Mouse (Mus musculus) E14TG2a.4 (cell line): Measurements from ENCODE around the gene Ttc1.

Experiments
- H3K27me3 ChIP-seq: 2 replicates; pipeline ENCODE4 v1.6.1; 2014; ENCODE audit warnings: low read length, control low read depth; ENCODE audit not compliant: insufficient read depth
- H3K36me3 ChIP-seq: 2 replicates; pipeline ENCODE4 v1.6.1; 2014; ENCODE audit warnings: low read length, control low read depth; ENCODE audit not compliant: insufficient read depth
- H3K4me1 ChIP-seq: replicated peaks from 2 replicates; pipeline ENCODE4 v1.6.1; 2014; ENCODE audit warnings: low read depth, low read length, control low read depth
- H3K4me3 ChIP-seq: replicated peaks from 2 replicates; pipeline ENCODE4 v1.5.1; 2014; ENCODE audit warnings: mild to moderate bottlenecking, low read length
- H3K9me3 ChIP-seq: 2 replicates; pipeline ENCODE4 v1.6.1; 2014; ENCODE audit warnings: low read length, control low read depth
- CTCF ChIP-seq: conservative IDR thresholded peaks from 2 replicates; pipeline ENCODE4 v1.5.1; 2014; ENCODE audit warnings: low read length
- NANOG ChIP-seq: IDR thresholded peaks from 2 replicates; pipeline ENCODE4 v1.6.1; 2014; ENCODE audit warnings: borderline replicate concordance, low read length, mixed read lengths
- POU5F1 ChIP-seq: IDR thresholded peaks from 2 replicates; pipeline ENCODE4 v1.6.1; 2014; ENCODE audit warnings: low read length, borderline replicate concordance

Ttc1 gene

DNA sequence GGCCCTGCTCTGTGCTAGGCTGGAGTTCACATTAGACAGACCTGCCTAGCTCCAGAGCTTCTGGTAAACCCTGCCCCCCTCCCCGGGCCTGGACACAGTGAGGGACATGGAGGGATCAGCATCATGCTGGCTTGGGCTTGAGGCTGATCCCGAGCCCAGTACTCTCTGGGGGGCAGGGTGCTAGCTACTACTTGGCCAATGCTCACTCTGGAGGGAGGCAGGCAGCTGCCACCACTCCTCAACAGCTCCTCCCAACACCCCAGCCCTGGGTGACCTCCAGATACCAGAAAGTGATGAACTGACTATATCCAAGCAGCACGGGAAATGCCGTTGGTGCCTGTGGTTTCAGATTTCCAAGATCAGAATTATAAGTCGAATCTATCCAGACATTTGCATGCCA, 25.9 kb upstream of the Ttc1 start:
- Histone ChIP-seq H3K36me3 (no peaks in the 10 kb centered on the region), H3K27me3 (peaks cover 48% of the 10 kb centered on the region), H3K4me3 (no peak overlapping the region), H3K4me1 (peaks cover 5% of the 10 kb centered on the region; the same call in 1 of the 2 replicates), H3K9me3 (no peaks in the 10 kb centered on the region)
- no peak for TF ChIP-seq NANOG
- TF ChIP-seq POU5F1: no peak
- TF ChIP-seq CTCF: no peak

DNA sequence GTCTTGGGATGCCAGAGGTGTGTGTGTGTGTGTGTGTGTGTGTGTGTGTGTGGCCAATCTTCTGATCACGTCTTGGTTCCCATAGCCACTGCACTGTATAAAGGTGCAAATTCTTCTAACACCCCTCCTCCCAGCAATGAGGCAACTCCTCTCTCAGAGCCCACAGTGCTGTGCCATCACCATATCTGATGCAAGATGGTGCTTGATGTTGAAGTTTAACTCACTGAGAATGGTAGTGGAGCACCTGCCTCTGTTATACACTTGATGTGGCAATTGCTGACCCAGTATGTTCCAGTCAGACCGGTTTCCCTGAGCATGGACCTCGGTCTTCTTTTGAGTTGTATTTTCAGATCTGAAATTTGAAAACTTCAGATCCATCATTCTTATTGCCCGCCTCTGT, 22.3 kb upstream of the Ttc1 start:
- H3K9me3 ChIP-seq: no peaks in the 10 kb centered on the region
- no peaks in the 10 kb centered on the region for H3K36me3 ChIP-seq
- TF ChIP-seq NANOG: no peak
- no peak for TF ChIP-seq CTCF
- TF ChIP-seq POU5F1: no peak
- H3K4me3 ChIP-seq: no peak overlapping the region
- peaks cover 35% of the 10 kb centered on the region for H3K27me3 ChIP-seq
- H3K4me1 ChIP-seq: peaks cover 4% of the 10 kb centered on the region; the same call in 1 of the 2 replicates

DNA sequence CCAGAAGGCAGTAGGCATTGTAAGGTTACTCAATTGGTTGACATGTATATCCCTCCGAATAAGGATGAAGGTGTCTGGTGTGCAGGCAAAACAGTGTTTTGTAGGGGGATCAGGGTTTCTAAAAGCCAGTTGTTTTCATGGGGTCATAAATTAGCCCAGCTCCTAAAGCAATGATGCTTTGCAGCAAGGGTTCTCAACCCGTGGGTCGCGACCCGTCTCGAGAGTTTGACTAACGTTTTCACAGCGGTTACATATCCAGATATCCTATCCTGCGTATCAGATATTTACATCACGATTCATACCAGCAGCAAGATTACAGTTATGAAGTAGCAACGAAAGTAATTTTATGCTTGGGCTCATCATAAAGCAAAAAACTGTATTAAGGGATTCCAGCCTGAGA, 19.9 kb upstream of the Ttc1 start:
- Histone ChIP-seq H3K9me3 (no peaks in the 10 kb centered on the region), H3K36me3 (no peaks in the 10 kb centered on the region)
- TF ChIP-seq NANOG (no peak), POU5F1 (no peak), CTCF (no peak)

DNA sequence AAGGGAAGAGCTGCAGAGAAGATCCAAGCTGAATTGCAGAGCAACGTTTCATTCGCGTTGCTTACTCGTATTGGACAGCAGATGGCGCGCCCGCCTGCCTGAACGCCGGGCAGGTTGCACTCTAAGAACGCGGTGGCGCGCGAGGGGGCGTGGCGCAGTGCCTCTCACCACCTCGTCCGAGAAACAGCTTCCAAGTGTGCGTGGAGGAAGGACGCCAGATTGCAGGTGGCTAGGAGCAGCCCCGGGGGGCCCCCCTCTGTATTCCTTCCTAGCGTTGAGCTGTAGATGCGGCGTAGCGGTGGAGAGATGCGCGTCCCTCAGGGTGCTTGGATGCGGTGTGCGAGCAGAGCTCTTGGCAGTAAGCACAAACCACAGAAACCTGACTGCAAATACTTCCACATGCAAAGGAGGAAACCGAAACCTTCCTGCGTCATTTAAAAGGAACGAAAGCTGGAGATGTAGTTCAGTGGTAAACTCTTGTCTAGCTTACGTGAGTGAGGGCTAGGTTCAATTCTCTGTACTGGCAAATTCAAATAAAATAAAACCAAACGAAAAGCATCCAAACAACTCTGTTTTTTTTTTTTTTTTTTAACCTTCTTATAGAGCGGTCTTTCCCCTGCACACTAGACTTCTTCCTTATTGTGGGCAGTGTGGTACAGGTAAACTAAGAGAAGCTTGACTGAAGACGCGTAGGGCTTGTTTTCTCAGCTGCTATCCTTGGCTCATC, 19.3 kb upstream of the Ttc1 start:
- TF ChIP-seq POU5F1: no peak
- peak; percentile 30; the same call in 1 of the 2 replicates for TF ChIP-seq CTCF
- TF ChIP-seq NANOG: no peak
- no peaks in the 10 kb centered on the region for H3K9me3 ChIP-seq
- peak overlapping the region; percentile 73 for H3K4me3 ChIP-seq
- peaks cover 4% of the 10 kb centered on the region; the same call in 1 of the 2 replicates for H3K4me1 ChIP-seq
- H3K27me3 ChIP-seq: peaks cover 25% of the 10 kb centered on the region
- no peaks in the 10 kb centered on the region for H3K36me3 ChIP-seq

More for the DNA sequence above, 19.9 kb upstream of the Ttc1 start:
- Histone ChIP-seq H3K27me3 (peaks cover 22% of the 10 kb centered on the region), H3K4me3 (no peak overlapping the region), H3K4me1 (peaks cover 4% of the 10 kb centered on the region; the same call in 1 of the 2 replicates)

DNA sequence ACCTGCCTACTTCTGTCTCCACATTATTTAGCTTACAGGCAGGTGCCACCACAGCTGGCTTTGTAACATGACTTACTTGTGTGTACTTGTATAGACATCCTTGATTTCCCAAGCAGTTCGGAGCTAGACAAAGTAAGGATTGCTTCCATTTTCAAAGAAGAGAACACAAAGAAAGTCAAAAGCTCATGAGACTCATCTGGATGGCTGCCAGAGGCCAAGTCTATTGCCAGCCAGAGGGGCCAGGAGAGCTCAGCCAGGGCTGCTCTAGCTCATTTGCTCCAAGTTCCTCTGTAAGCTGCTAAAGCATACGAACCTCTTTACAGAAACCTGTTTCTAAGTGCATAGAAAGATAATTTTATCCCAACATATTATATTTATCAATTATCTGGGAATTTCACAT, 10.6 kb upstream of the Ttc1 start:
- Histone ChIP-seq H3K4me3 (no peak overlapping the region), H3K36me3 (no peaks in the 10 kb centered on the region), H3K9me3 (no peaks in the 10 kb centered on the region), H3K4me1 (peaks cover 5% of the 10 kb centered on the region), H3K27me3 (peaks cover 13% of the 10 kb centered on the region; the same call in 1 of the 2 replicates)
- TF ChIP-seq POU5F1 (no peak), NANOG (no peak), CTCF (no peak)

DNA sequence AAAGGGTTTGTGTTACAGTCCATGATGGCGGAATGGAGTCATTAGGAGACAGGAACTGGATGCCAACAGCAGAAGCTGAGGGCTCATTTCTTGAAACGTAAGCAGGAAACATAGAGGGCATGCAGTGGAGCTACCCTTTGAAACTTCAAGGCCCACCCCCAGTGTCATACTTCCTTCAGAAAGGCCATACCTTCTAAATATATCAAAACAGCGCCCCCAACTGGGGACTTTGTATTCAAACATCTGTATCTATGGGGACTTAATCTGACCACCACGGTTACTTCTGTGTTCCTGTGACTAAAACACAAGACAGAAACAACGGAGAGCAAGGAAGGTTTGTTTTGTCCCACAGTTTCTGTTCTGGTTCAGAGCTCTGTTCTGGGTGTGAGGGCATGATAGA, 7.6 kb upstream of the Ttc1 start:
- H3K9me3 ChIP-seq: no peaks in the 10 kb centered on the region
- no peaks in the 10 kb centered on the region for H3K36me3 ChIP-seq
- no peak overlapping the region for H3K4me3 ChIP-seq
- H3K27me3 ChIP-seq: peaks cover 3% of the 10 kb centered on the region; the same call in 1 of the 2 replicates
- H3K4me1 ChIP-seq: peaks cover 27% of the 10 kb centered on the region
- TF ChIP-seq CTCF (peak; percentile 55), NANOG (no peak)

DNA sequence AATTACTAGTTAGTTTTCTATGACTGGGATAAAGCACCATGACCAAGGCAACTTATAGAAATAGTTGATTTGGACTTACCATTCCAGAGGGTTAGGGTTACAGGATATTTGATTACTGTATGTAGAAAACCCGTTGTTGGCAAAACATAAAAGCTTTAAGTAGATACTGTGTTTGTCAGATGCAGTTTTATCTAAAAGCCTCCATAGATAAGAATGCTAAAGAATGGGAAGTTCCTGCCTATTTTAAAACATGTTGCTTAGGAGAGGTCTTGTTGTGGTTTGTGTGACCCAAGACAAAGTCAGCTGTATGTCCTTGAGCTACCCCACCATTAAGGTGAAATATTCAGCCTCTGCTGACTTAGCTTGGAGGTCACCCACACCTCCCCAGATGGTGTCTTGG, 6.8 kb upstream of the Ttc1 start:
- peaks cover 3% of the 10 kb centered on the region; the same call in 1 of the 2 replicates for H3K27me3 ChIP-seq
- H3K4me3 ChIP-seq: no peak overlapping the region
- no peak for TF ChIP-seq POU5F1
- no peak for TF ChIP-seq CTCF
- no peak for TF ChIP-seq NANOG
- no peaks in the 10 kb centered on the region for H3K36me3 ChIP-seq
- peaks cover 27% of the 10 kb centered on the region for H3K4me1 ChIP-seq
- no peaks in the 10 kb centered on the region for H3K9me3 ChIP-seq

DNA sequence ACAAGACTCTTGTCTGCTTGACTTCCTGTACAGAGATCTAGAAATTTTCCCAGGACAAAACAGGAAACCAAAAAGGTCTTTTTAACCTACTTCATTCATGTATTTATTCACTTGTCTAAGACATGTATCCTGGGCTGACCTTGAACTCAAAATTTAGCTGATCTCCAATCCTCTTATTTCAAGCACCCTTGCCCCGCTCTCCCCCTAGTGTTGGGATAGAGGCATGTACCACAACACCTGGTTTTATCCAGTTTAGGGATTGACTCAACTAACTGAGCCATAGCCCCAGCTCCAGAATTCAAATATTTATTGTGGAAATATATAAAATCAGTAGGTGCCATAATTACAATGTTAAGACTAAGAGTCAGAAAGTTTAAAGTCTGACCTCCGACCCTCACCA, 3.7 kb upstream of the Ttc1 start:
- no peaks in the 10 kb centered on the region for H3K9me3 ChIP-seq
- no peaks in the 10 kb centered on the region for H3K27me3 ChIP-seq
- peaks cover 36% of the 10 kb centered on the region for H3K4me1 ChIP-seq
- H3K36me3 ChIP-seq: no peaks in the 10 kb centered on the region
- no peak overlapping the region for H3K4me3 ChIP-seq
- TF ChIP-seq NANOG: no peak
- TF ChIP-seq CTCF: peak; percentile 45
- TF ChIP-seq POU5F1: no peak

DNA sequence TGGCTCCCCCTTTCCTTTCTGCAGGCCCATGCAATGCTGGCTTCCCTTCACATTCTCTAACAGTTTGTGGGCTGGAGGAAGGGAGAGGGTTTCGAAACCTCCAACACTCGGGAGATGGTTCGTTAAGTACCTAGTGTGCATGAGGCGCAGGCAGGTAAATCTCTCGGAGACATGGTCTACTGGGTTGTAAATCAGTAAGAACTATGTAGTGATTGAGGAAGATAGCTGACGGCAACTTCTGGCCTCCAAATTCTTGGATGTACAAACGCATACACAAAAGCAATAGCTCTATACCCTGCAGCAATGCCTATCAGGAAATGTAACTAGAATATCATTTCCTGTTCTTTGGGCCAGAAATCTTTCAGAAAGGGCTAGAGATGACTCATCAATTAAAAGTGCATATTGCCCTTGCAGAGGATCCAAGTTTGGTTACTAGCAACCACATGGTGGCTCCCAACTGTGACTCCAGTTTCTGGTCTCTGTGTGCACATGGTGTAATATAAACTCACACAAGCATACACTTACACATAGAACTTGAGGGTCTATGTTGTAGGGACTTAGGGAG, 19.0 kb downstream of the Ttc1 start:
- peaks cover 78% of the 10 kb centered on the region for H3K36me3 ChIP-seq
- no peaks in the 10 kb centered on the region for H3K27me3 ChIP-seq
- no peak overlapping the region for H3K4me3 ChIP-seq
- H3K4me1 ChIP-seq: peaks cover 16% of the 10 kb centered on the region
- TF ChIP-seq NANOG (no peak), CTCF (no peak), POU5F1 (no peak)
- H3K9me3 ChIP-seq: no peaks in the 10 kb centered on the region
